Mouse (Mus musculus): ENCODE data around the gene Krt24.
"Not testable (repeated sequence)": the region's sequence is repeated elsewhere in the genome, so short reads cannot be mapped to it uniquely, and the experiment has no call there.

Gene Krt24

DNA sequence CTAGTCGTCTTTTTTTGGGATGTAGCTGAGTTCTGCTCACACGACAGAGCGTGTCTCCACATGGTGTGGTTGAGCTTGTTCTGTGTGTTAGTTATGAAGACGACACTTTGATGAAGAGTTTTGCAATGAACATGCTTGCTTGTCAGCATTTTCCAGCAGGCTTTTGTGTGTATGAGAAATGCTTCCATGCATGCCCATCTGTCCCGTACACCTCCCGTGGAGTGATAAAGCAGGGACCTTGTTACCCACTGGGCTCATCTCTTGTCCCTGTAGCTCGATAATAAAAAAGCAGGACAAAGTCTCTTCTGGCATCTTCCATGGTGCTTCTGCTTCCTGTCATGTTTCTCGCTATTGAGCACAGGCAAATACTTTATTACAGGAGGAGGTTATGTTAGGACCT is 32.4 kb downstream of the Krt24 start:
- no peak for DNase-seq (ENCODE audit: low spot score)

DNA sequence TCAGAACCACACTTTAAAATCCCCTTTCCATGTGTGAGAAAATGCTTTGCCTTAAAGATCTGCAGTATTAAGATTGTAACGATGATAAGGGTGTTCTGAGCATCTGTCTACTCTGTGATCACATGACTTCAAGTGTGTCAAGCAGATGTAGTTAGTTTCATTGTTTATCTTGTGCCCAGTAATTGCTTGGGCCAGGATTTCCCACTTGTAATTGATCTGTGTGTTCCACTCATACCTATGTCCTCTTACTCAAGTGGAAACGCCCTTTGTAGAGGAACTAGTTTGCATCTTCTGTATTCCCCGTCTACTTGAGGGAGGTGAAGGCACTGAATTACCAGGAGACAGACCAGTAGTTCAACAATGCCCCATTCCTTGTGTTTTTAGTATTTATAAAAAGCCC is 34.4 kb downstream of the Krt24 start:
- DNase-seq (ENCODE audit: low spot score) = no peak

DNA sequence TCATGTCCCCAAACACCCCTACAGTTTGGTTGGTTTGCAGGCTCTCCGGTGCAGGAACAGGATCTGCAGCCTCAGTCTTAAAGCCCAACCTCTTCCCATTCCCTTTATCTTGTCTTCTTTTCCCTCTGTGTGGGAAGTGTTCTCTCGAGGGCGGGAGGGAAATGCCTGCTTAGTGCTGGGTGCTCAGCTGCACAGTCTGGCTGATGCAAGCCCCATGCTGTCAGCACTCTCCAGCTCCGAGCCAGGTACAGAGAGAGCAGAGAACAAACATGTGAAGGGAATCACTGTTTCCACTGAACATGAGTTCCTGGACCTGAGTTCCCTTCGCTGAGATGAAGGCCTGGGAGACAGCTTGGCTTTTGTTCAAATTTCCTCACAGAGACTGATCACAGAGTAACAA is 34.8 kb downstream of the Krt24 start:
- no peak for DNase-seq (ENCODE audit: low spot score)

DNA sequence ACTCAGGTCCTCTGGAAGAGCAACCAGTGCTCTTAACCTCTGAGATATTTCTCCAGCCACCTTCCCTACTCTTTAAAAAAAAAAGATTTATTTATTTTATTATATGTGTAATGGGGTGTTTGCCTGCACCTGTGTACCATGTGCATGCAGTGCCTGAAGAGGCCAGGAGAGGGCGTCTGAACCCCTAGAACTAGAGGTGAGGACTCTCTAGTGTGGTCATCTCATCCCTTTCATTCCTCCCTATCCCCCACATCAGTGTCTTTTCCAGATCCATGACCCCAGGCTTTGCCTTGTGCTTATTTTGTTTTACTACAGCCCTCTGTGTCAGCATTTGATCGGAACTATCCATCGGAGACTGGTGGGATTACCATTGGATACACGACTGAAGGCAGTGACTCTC is 35.9 kb downstream of the Krt24 start:
- no peak for DNase-seq (ENCODE audit: low spot score)

DNA sequence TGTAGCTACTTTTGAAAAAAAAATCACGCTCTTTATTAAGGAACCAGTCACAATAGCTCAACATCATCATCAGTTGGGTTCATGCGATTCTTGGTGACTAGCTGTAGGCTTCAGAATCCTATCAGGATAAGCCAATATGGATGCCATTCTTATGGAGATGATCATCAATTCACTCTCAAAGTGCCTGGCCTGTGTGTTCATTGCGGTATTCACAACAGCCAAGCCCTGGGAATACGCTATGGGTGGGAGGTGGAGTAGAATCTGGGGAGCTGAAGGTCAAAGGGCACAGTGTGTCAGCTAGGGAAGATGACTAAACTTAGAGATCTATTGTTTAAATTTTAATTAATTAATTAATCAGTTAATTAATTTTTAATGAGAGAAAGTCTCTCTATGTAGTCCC is 37.1 kb downstream of the Krt24 start:
- no peak for DNase-seq (ENCODE audit: low spot score)

- DNase-seq (ENCODE audit: low spot score) = not testable (repeated sequence)
Observed at GRCm38 (mm10) chr11:99244519-99244918, 40.5 kb downstream of the Krt24 start.

GRCm38 (mm10) chr11:99243820-99244374 is 41.2 kb downstream of the Krt24 start, which contains the start of gene Krt222:
Gene Krt222 (minus strand): TSS chr11:99244085.
- DNase-seq (ENCODE audit: low spot score) = no peak

GRCm38 (mm10) chr11:99243200-99243819 is 41.8 kb downstream of the Krt24 start:
- no peak for DNase-seq (ENCODE audit: low spot score)

DNA sequence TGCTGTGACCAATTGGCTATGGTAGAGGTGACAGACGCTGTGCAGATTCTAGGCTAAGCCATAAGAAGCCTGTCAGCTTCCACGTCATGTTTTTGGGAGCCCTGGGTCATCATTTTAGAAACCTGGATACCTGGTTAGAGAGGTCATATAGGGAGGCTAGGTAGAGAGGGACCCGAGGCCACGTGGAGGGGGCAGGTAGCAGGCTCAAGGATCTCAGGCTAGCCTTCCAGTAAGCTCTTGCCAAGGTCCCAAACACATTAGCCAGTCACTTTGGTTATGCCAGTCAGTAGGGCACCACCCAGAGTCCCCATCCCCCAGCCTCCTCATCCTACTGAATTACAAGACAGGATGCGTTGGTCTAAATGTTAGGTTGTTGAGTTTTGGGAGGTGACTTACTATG is 43.0 kb downstream of the Krt24 start:
- no peak for DNase-seq (ENCODE audit: low spot score)

DNA sequence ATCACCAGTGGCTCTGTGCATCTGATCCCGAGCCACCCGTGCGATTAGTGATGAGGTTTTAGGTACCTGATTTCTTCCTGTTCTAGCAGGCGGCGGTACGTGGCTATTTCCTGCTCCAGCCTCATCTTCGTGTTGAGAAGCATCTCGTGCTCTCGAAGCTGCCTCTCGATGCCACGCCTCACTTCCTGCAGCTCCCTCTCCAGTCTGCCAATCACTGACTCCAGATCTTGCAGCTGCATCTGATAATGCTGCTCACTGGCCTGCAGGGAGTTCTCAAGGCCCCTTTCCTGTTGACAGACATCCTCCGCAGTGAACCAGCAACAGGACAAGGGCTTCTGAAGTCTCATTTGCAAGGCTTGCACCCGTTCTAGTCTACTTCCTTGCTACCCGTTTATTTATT is 46.6 kb downstream of the Krt24 start:
- DNase-seq (ENCODE audit: low spot score) = peak; percentile 59

DNA sequence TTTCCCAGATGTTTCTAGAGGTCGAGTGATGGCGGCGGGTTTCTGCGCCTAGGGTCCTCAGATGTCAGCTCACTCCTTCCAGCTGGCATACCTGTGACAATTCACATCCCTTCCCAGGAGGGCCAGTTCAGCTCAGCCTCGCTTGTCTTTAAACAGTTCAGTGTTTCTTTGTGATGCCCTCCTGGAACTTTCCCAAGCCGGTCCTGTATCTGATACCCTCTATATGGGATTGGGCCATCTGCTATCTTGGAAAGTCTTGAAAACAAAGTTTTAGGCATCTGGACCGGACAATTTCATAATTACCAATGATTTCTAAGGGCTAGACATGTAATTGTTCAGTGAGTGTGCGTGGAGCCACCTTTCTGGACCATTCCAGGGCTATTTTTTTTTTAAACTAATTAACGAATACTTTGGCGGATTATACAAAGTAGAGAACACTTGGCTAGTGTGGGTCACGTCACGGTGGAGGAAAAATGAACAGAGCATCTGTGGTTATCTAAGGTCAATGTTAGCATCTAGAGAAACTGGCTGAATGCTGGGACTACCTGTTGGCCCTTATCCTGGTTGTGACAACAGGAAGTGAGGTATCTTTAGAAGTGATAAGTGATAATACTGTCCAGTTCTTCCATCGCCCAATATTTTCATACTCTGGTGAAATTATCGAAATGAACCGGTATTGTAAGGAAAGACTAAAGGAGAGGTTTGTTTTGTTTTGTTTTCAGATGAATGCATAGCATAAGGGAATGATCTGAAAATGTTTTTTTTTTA is 53.8 kb downstream of the Krt24 start:
- no peak for DNase-seq (ENCODE audit: low spot score)

GRCm38 (mm10) chr11:99230261-99231048 is 54.6 kb downstream of the Krt24 start, which contains the start of gene Smarce1:
Gene Smarce1 (minus strand): TSS chr11:99231017.
- DNase-seq (ENCODE audit: low spot score) = peak; percentile 58
